Mouse (Mus musculus): ENCODE measurements around the gene Lrrc1. TPM values are rescaled to one million over a fixed set of nuclear protein-coding genes. Genes with fewer than 3 reads are reported as not detected.

The Lrrc1 gene
- polyA plus RNA-seq, 1 experiment from 2014 or later = 7.4 TPM

- H3K9me3 ChIP-seq (ENCODE audit: control insufficient read depth, low read length) = no peaks in the 10 kb centered on the region
- ATAC-seq (ENCODE audit: insufficient read depth, low FRiP score, low TSS enrichment) (no peak), DNase-seq (ENCODE audit: low spot score) (no peak)
- H3K36me3 ChIP-seq (ENCODE audit: control insufficient read depth, insufficient read depth, low read length) = no peaks in the 10 kb centered on the region
- H3K4me3 ChIP-seq (ENCODE audit: low read depth, low read length) = no peak overlapping the region
- no peak overlapping the region for H3K9ac ChIP-seq (ENCODE audit: low read length)
- H3K27ac ChIP-seq (ENCODE audit: low read depth, low read length) = no peak overlapping the region
- 82% methylated on average over 6 of the region's 6 CpGs for WGBS
- no peak overlapping the region for H3K4me2 ChIP-seq (ENCODE audit: low read depth)
- no peaks in the 10 kb centered on the region for H3K27me3 ChIP-seq (ENCODE audit: control insufficient read depth, insufficient read depth, low read length)
- no peaks in the 10 kb centered on the region for H3K4me1 ChIP-seq (ENCODE audit: control insufficient read depth, insufficient read depth, low read length)
Measured at GRCm38 (mm10) chr9:77536286-77536685, 8.4 kb downstream of the Lrrc1 start.

DNA sequence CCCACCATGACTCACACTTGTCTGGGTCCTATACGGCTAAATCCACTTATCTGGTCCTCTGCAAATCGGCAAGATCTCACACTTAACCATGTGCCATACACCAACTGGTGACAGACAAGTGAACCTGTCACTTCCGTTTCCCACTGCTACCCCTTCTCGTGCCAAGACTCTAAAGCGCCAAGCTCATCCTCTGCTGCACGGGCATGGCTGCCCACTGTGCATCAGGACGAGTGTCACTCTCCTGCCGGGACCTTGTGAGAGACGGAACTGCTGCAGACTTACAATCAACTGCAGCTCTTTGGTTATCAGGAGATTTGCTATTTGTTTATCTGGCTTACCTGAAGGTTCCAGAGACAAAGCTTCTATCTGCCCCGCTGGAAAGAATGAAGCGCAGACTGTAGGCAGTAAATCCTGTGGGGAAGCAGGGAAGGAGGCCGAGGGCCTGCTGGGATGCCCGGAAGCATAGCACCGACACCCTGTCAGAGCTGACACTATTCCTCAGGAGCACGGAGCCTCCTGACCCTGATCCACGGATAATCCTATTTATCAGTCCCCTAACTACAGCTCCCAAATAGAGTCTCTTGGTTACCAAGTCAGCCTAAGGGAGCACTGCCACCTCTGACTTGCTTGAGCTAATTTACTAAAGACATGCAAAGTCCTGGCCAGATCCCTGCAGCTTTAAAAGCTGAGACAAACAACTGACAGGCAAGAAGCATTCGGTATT, 9.5 kb downstream of the Lrrc1 start:
- Histone ChIP-seq H3K27me3 (ENCODE audit: control insufficient read depth, insufficient read depth, low read length) (no peaks in the 10 kb centered on the region), H3K4me3 (ENCODE audit: low read depth, low read length) (no peak overlapping the region), H3K4me2 (ENCODE audit: low read depth) (no peak overlapping the region), H3K9ac (ENCODE audit: low read length) (no peak overlapping the region), H3K4me1 (ENCODE audit: control insufficient read depth, insufficient read depth, low read length) (peaks cover under 1% of the 10 kb centered on the region; the same call in 1 of the 2 replicates), H3K27ac (ENCODE audit: low read depth, low read length) (no peak overlapping the region), H3K36me3 (ENCODE audit: control insufficient read depth, insufficient read depth, low read length) (no peaks in the 10 kb centered on the region), H3K9me3 (ENCODE audit: control insufficient read depth, low read length) (no peaks in the 10 kb centered on the region)
- WGBS = 35% methylated on average over 17 of the region's 17 CpGs
- ATAC-seq (ENCODE audit: insufficient read depth, low FRiP score, low TSS enrichment) (no peak), DNase-seq (ENCODE audit: low spot score) (no peak)

GRCm38 (mm10) chr9:77528379-77529041, 16.2 kb downstream of the Lrrc1 start:
- H3K4me1 ChIP-seq (ENCODE audit: control insufficient read depth, insufficient read depth, low read length) = peaks cover 6% of the 10 kb centered on the region
- H3K4me3 ChIP-seq (ENCODE audit: low read depth, low read length) = no peak overlapping the region
- no peaks in the 10 kb centered on the region for H3K9me3 ChIP-seq (ENCODE audit: control insufficient read depth, low read length)
- H3K36me3 ChIP-seq (ENCODE audit: control insufficient read depth, insufficient read depth, low read length) = no peaks in the 10 kb centered on the region
- no peak overlapping the region for H3K9ac ChIP-seq (ENCODE audit: low read length)
- ATAC-seq (ENCODE audit: insufficient read depth, low FRiP score, low TSS enrichment) (no peak), DNase-seq (ENCODE audit: low spot score) (no peak)
- WGBS = 79% methylated on average over 5 of the region's 5 CpGs
- no peaks in the 10 kb centered on the region for H3K27me3 ChIP-seq (ENCODE audit: control insufficient read depth, insufficient read depth, low read length)
- H3K4me2 ChIP-seq (ENCODE audit: low read depth) = no peak overlapping the region
- H3K27ac ChIP-seq (ENCODE audit: low read depth, low read length) = no peak overlapping the region

- ATAC-seq (ENCODE audit: insufficient read depth, low FRiP score, low TSS enrichment) (no peak), DNase-seq (ENCODE audit: low spot score) (no peak)
- Histone ChIP-seq H3K36me3 (ENCODE audit: control insufficient read depth, insufficient read depth, low read length) (no peaks in the 10 kb centered on the region), H3K27ac (ENCODE audit: low read depth, low read length) (no peak overlapping the region), H3K9me3 (ENCODE audit: control insufficient read depth, low read length) (no peaks in the 10 kb centered on the region), H3K4me2 (ENCODE audit: low read depth) (no peak overlapping the region), H3K9ac (ENCODE audit: low read length) (no peak overlapping the region), H3K27me3 (ENCODE audit: control insufficient read depth, insufficient read depth, low read length) (no peaks in the 10 kb centered on the region), H3K4me3 (ENCODE audit: low read depth, low read length) (no peak overlapping the region), H3K4me1 (ENCODE audit: control insufficient read depth, insufficient read depth, low read length) (peaks cover 6% of the 10 kb centered on the region)
- 87% methylated on average over 6 of the region's 6 CpGs for WGBS
Measured at GRCm38 (mm10) chr9:77527170-77527569, 17.5 kb downstream of the Lrrc1 start.

DNA sequence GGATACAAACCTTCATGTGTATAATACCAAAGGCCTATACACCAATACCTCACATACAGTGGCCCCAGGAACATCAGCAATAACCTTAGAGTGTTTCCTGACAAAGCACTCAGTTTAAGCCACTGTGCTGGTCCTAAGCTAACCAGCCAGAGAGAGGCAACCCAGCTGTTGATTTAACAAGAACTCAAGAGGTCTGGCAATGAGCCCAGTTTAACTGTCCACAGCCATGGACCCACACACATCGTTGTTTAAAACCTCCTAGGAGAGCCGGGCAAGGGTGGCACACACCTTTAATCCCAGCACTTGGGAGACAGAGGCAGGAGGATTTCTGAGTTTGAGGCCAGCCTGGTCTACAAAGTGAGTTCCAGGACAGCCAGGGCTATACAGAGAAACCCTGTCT, 18.0 kb downstream of the Lrrc1 start:
- no peak overlapping the region for H3K9ac ChIP-seq (ENCODE audit: low read length)
- no peaks in the 10 kb centered on the region for H3K27me3 ChIP-seq (ENCODE audit: control insufficient read depth, insufficient read depth, low read length)
- H3K9me3 ChIP-seq (ENCODE audit: control insufficient read depth, low read length) = no peaks in the 10 kb centered on the region
- H3K36me3 ChIP-seq (ENCODE audit: control insufficient read depth, insufficient read depth, low read length) = no peaks in the 10 kb centered on the region
- H3K4me2 ChIP-seq (ENCODE audit: low read depth) = no peak overlapping the region
- no peak overlapping the region for H3K4me3 ChIP-seq (ENCODE audit: low read depth, low read length)
- ATAC-seq (ENCODE audit: insufficient read depth, low FRiP score, low TSS enrichment) (no peak), DNase-seq (ENCODE audit: low spot score) (no peak)
- peaks cover 6% of the 10 kb centered on the region for H3K4me1 ChIP-seq (ENCODE audit: control insufficient read depth, insufficient read depth, low read length)
- WGBS = 92% methylated on average over 2 of the region's 2 CpGs
- no peak overlapping the region for H3K27ac ChIP-seq (ENCODE audit: low read depth, low read length)

DNA sequence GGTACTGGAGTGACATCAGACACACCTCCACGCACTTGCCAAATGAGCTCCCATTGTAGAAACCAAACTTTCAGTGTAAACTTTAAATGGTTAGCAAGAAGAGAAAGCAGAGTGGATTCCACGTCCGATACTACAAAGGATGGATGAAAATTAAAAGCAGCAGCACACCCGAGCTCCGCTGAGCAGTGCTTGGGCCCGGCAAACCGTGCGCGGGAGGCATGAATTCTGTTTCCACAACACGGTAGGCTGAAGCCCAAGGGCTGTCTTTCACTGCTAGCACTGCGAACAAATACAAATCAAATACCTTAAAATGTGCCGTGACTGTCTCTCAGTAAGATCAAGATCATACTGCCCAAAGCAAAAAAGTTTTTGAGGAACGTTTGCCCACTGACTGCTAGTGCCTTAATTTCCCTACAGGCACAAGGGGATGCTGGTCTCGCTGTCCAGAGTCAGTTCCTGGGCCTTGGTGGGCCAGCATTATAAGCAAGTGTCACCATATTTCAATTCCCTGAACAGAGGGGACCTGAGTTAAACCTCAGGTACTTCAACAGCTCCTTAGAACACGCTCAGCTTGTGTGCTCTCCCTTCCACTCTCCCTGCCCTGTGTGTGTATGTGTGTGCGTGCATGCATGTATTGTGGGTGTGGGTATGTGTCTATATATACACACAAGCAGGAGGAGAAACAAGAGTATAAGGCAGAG, 18.9 kb downstream of the Lrrc1 start:
- Histone ChIP-seq H3K4me1 (ENCODE audit: control insufficient read depth, insufficient read depth, low read length) (peaks cover 6% of the 10 kb centered on the region), H3K4me2 (ENCODE audit: low read depth) (no peak overlapping the region), H3K4me3 (ENCODE audit: low read depth, low read length) (no peak overlapping the region), H3K27ac (ENCODE audit: low read depth, low read length) (no peak overlapping the region), H3K9me3 (ENCODE audit: control insufficient read depth, low read length) (no peaks in the 10 kb centered on the region), H3K36me3 (ENCODE audit: control insufficient read depth, insufficient read depth, low read length) (no peaks in the 10 kb centered on the region), H3K27me3 (ENCODE audit: control insufficient read depth, insufficient read depth, low read length) (no peaks in the 10 kb centered on the region), H3K9ac (ENCODE audit: low read length) (no peak overlapping the region)
- WGBS = 88% methylated on average over 16 of the region's 16 CpGs
- ATAC-seq (ENCODE audit: insufficient read depth, low FRiP score, low TSS enrichment) = no peak
- no peak for DNase-seq (ENCODE audit: low spot score)

GRCm38 (mm10) chr9:77523793-77524192, 20.9 kb downstream of the Lrrc1 start:
- ATAC-seq (ENCODE audit: insufficient read depth, low FRiP score, low TSS enrichment) (no peak), DNase-seq (ENCODE audit: low spot score) (no peak)
- WGBS = 98% methylated on average over 4 of the region's 4 CpGs
- peaks cover 3% of the 10 kb centered on the region; the same call in 1 of the 2 replicates for H3K4me1 ChIP-seq (ENCODE audit: control insufficient read depth, insufficient read depth, low read length)
- no peak overlapping the region for H3K27ac ChIP-seq (ENCODE audit: low read depth, low read length)
- H3K4me3 ChIP-seq (ENCODE audit: low read depth, low read length) = no peak overlapping the region
- H3K4me2 ChIP-seq (ENCODE audit: low read depth) = no peak overlapping the region
- H3K27me3 ChIP-seq (ENCODE audit: control insufficient read depth, insufficient read depth, low read length) = no peaks in the 10 kb centered on the region
- H3K9me3 ChIP-seq (ENCODE audit: control insufficient read depth, low read length) = no peaks in the 10 kb centered on the region
- no peaks in the 10 kb centered on the region for H3K36me3 ChIP-seq (ENCODE audit: control insufficient read depth, insufficient read depth, low read length)
- H3K9ac ChIP-seq (ENCODE audit: low read length) = no peak overlapping the region

DNA sequence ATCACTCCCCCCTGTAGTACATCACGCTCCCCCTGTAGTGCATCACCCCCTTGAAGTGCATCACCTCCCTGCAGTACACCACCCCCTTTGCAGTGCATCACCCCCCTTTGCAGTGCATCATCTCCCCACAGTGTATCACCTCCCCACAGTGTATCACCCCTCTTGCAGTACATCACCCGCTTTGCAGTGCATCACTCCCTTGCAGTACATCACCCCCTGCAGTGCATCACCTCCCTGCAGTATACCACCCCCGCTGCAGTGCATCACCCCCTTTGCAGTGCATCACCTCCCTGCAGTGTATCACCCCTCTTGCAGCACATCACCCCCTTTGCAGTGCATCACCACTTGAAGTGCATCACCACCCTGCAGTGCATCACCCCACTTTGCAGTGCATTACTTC, 22.2 kb downstream of the Lrrc1 start:
- Histone ChIP-seq H3K36me3 (ENCODE audit: control insufficient read depth, insufficient read depth, low read length) (no peaks in the 10 kb centered on the region), H3K27ac (ENCODE audit: low read depth, low read length) (no peak overlapping the region), H3K4me1 (ENCODE audit: control insufficient read depth, insufficient read depth, low read length) (peaks cover 3% of the 10 kb centered on the region; the same call in 1 of the 2 replicates), H3K4me2 (ENCODE audit: low read depth) (no peak overlapping the region), H3K9me3 (ENCODE audit: control insufficient read depth, low read length) (no peaks in the 10 kb centered on the region), H3K27me3 (ENCODE audit: control insufficient read depth, insufficient read depth, low read length) (no peaks in the 10 kb centered on the region), H3K9ac (ENCODE audit: low read length) (no peak overlapping the region), H3K4me3 (ENCODE audit: low read depth, low read length) (no peak overlapping the region)
- ATAC-seq (ENCODE audit: insufficient read depth, low FRiP score, low TSS enrichment) (no peak), DNase-seq (ENCODE audit: low spot score) (no peak)
- WGBS = 91% methylated on average over 3 of the region's 3 CpGs
